Mouse (Mus musculus) mouse embryonic stem cell (cell line): ENCODE measurements around the gene Setd6.

ENCODE experiments used
- in situ Hi-C, 2 experiments: fragments of 300-500 bp; cut with MboI; formaldehyde crosslinking; loops; 1 replicate in 1 of 2; 3 replicates in 1 of 2; pipeline ENCODE4 v1.14.3; 2019 to 2020; ENCODE audit warnings: low sequenced_read_pairs in 2 of 2, low pct_unique_long_range_greater_than_20kb in 1 of 2, mixed read lengths in 1 of 2; ENCODE audit not compliant: unreplicated experiment in 1 of 2

The Setd6 gene

GRCm38 (mm10) chr8:95715676-95716531, at the start of gene Setd6:
Setd6 (plus strand) TSS chr8:95715881.
- in situ Hi-C loops = no loop called here

GRCm38 (mm10) chr8:95668163-95668958, 47.3 kb upstream of the Setd6 start:
- in situ Hi-C loops = no loop called here

- in situ Hi-C loops = no loop called here
These were observed 45.7 kb upstream of the Setd6 start for GRCm38 (mm10) chr8:95669967-95670366.

GRCm38 (mm10) chr8:95671861-95672260, 43.8 kb upstream of the Setd6 start:
- in situ Hi-C loops = no loop called here

- in situ Hi-C loops = no loop called here
These were observed 42.9 kb upstream of the Setd6 start for GRCm38 (mm10) chr8:95672811-95673210.

GRCm38 (mm10) chr8:95676631-95677030, 39.0 kb upstream of the Setd6 start, which contains the start of gene Ndrg4:
Ndrg4 (plus strand) TSS chr8:95676980.
- in situ Hi-C loops = no loop called here

GRCm38 (mm10) chr8:95677591-95678023, 38.1 kb upstream of the Setd6 start:
- in situ Hi-C loops = no loop called here

GRCm38 (mm10) chr8:95678024-95678611, 37.6 kb upstream of the Setd6 start:
- in situ Hi-C loops = no loop called here

GRCm38 (mm10) chr8:95688073-95688672, 27.5 kb upstream of the Setd6 start:
- in situ Hi-C loops = no loop called here

- in situ Hi-C loops = no loop called here
These were observed 24.6 kb upstream of the Setd6 start for GRCm38 (mm10) chr8:95690929-95691541.

GRCm38 (mm10) chr8:95694631-95695030, 21.1 kb upstream of the Setd6 start:
- in situ Hi-C loops = loop anchor here (5.0 kb wide), 1 partner anchor 92 kb away; no protein-coding TSS in a partner anchor

GRCm38 (mm10) chr8:95696661-95697060, 19.0 kb upstream of the Setd6 start:
- in situ Hi-C loops = loop anchor here (5.0 kb wide), 1 partner anchor 94 kb away; no protein-coding TSS in a partner anchor

GRCm38 (mm10) chr8:95697128-95697527, 18.6 kb upstream of the Setd6 start:
- in situ Hi-C loops = loop anchor here (5.0 kb wide), 1 partner anchor 95 kb away; no protein-coding TSS in a partner anchor

- in situ Hi-C loops = loop anchor here (5.0 kb wide), 1 partner anchor 96 kb away; no protein-coding TSS in a partner anchor
These were observed 17.5 kb upstream of the Setd6 start for GRCm38 (mm10) chr8:95698179-95698578.

- in situ Hi-C loops = no loop called here
These were observed 15.4 kb upstream of the Setd6 start for GRCm38 (mm10) chr8:95700282-95700681.

GRCm38 (mm10) chr8:95701809-95702208, 13.9 kb upstream of the Setd6 start:
- in situ Hi-C loops = no loop called here

GRCm38 (mm10) chr8:95702480-95703446, 12.9 kb upstream of the Setd6 start:
- in situ Hi-C loops = no loop called here
